Mouse (Mus musculus): ENCODE data around the gene Tuba1c. TPM values are rescaled to one million over a fixed set of nuclear protein-coding genes. Genes with fewer than 3 reads are reported as not detected.

Tuba1c gene
- total and polyA plus RNA-seq, 2 experiments, result 60.9 to 281 TPM

DNA sequence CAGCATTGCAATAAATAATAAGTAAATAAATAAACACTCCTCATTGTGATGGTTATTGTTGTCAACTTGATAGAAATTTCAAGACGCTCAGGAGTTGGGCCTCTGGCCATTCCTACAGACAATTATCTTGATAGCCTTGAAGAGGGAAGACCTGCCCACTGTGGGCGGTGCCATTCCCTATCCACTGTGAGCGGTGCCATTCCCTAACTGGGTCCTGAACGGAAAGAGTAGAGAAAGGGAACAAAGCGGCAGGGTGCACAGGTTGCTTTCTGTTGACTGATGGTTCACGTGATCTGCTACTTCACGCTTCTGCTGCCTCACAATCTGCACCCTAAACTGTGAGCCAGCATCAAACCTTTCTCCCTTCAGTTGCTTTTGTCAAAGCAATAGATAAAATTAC is 8.4 kb upstream of the Tuba1c start:
- Histone ChIP-seq H3K27me3 (ENCODE audit: control insufficient read depth, insufficient read depth, low read length) (no peaks in the 10 kb centered on the region), H3K79me2 (ENCODE audit: control insufficient read depth, insufficient read depth, low read length) (no peaks in the 10 kb centered on the region), H3K27ac (replicated peaks; ENCODE audit: insufficient read depth, low read depth, low read length) (no peak overlapping the region), H3K4me3 (ENCODE audit: insufficient read depth, low read depth, low read length) (no peak overlapping the region), H3K36me3 (ENCODE audit: control insufficient read depth, insufficient read depth, low read length) (no peaks in the 10 kb centered on the region), H3K9ac (ENCODE audit: low read depth, low read length) (no peak overlapping the region), H3K4me1 (ENCODE audit: control insufficient read depth, insufficient read depth, low read length) (no peaks in the 10 kb centered on the region)
- no peak for DNase-seq (ENCODE audit: extremely low read depth, low read depth, low spot score)
- no peak for TF ChIP-seq CTCF (IDR thresholded peaks at IDR 0.05; ENCODE audit: low read depth, low read length)
- WGBS, result 98% methylated on average over 7 of the region's 7 CpGs

DNA sequence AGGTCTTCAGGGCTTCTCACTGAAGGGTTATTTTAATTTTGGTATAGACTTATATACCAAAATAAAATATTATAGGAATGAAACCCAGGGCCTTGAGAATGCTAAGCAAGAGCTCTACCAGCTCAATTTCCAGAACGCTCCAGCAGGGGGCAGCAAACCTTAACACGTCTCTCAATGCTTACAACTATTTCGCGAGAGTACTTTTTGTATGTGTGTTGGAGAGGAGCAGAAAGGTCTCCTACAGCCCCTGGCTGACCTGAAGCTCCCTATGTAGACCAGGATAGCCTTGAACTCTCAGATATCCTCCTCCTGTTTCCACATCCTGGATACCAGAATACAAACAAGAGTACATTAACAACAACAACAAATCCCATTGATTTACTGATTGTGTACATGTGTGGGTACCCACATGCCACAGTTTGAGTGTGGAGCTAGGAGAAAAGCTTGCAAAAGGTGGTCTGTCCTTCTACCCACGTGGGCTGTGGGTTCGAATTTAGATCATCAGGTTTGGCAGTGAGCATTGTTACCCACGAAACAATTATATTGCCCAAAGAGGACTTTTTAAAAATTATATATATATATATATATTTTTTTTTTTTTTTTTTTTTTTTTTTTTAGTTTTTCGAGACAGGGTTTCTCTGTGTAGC is 4.9 kb upstream of the Tuba1c start:
- Histone ChIP-seq H3K4me3 (ENCODE audit: insufficient read depth, low read depth, low read length) (no peak overlapping the region), H3K4me1 (ENCODE audit: control insufficient read depth, insufficient read depth, low read length) (peaks cover 3% of the 10 kb centered on the region), H3K27me3 (ENCODE audit: control insufficient read depth, insufficient read depth, low read length) (no peaks in the 10 kb centered on the region), H3K27ac (replicated peaks; ENCODE audit: insufficient read depth, low read depth, low read length) (no peak overlapping the region), H3K36me3 (ENCODE audit: control insufficient read depth, insufficient read depth, low read length) (no peaks in the 10 kb centered on the region), H3K79me2 (ENCODE audit: control insufficient read depth, insufficient read depth, low read length) (no peaks in the 10 kb centered on the region), H3K9ac (ENCODE audit: low read depth, low read length) (no peak overlapping the region)
- 14% methylated on average over 7 of the region's 8 CpGs for WGBS
- peak; percentile 67 for DNase-seq (ENCODE audit: extremely low read depth, low read depth, low spot score)
- TF ChIP-seq CTCF (IDR thresholded peaks at IDR 0.05; ENCODE audit: low read depth, low read length) (peak; percentile 59), POLR2A (IDR thresholded peaks at IDR 0.05; ENCODE audit: extremely low read depth, insufficient read depth, low read length) (no peak)

DNA sequence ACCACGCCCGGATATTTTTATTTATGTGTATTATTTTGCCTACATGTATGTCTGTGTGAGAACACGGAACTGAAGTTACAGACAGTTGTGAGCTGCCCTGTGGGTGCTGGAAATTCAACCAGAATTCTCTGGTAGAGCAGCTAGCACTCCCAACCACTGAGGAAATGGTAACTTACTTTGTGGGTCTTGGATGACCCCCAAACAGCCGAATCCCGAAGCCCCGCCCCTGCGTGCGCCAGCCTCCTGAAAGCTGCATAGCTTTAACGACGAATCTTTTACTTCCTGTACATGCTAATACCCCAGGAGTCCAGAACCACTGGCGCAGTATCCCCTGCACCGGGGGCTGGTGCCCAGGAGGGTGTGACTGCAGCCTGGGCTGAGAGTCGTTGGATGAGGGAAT is 4.3 kb upstream of the Tuba1c start:
- peaks cover 3% of the 10 kb centered on the region for H3K4me1 ChIP-seq (ENCODE audit: control insufficient read depth, insufficient read depth, low read length)
- no peaks in the 10 kb centered on the region for H3K27me3 ChIP-seq (ENCODE audit: control insufficient read depth, insufficient read depth, low read length)
- DNase-seq (ENCODE audit: extremely low read depth, low read depth, low spot score), result no peak
- H3K27ac ChIP-seq (replicated peaks; ENCODE audit: insufficient read depth, low read depth, low read length), result no peak overlapping the region
- H3K4me3 ChIP-seq (ENCODE audit: insufficient read depth, low read depth, low read length), result no peak overlapping the region
- WGBS, result 76% methylated on average over 13 of the region's 13 CpGs
- no peaks in the 10 kb centered on the region for H3K36me3 ChIP-seq (ENCODE audit: control insufficient read depth, insufficient read depth, low read length)
- TF ChIP-seq CTCF (IDR thresholded peaks at IDR 0.05; ENCODE audit: low read depth, low read length) (no peak), POLR2A (IDR thresholded peaks at IDR 0.05; ENCODE audit: extremely low read depth, insufficient read depth, low read length) (no peak)
- H3K9ac ChIP-seq (ENCODE audit: low read depth, low read length), result no peak overlapping the region
- H3K79me2 ChIP-seq (ENCODE audit: control insufficient read depth, insufficient read depth, low read length), result no peaks in the 10 kb centered on the region

DNA sequence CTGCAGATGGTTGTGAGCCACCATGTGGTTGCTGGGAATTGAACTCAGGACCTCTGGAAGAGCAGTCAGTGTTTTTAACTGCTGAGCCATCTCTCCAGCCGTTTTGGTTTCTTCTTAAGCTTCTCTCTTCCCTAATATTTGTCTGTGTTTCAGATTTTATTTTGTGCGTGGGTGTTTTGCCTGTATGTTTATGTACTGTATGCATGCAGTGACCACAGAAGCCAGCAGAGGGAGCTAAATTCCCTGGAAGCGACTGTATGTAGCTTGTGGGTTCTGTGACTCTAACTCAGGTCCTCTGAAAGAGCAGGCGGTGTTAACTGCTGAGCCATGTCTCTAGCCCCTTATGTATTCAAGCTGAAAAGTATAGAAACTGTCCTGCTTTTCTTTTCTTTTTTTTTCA is 3.4 kb upstream of the Tuba1c start:
- Histone ChIP-seq H3K27ac (replicated peaks; ENCODE audit: insufficient read depth, low read depth, low read length) (no peak overlapping the region), H3K4me3 (ENCODE audit: insufficient read depth, low read depth, low read length) (no peak overlapping the region), H3K9ac (ENCODE audit: low read depth, low read length) (no peak overlapping the region), H3K4me1 (ENCODE audit: control insufficient read depth, insufficient read depth, low read length) (peaks cover 3% of the 10 kb centered on the region), H3K36me3 (ENCODE audit: control insufficient read depth, insufficient read depth, low read length) (no peaks in the 10 kb centered on the region), H3K79me2 (ENCODE audit: control insufficient read depth, insufficient read depth, low read length) (no peaks in the 10 kb centered on the region), H3K27me3 (ENCODE audit: control insufficient read depth, insufficient read depth, low read length) (no peaks in the 10 kb centered on the region)
- DNase-seq (ENCODE audit: extremely low read depth, low read depth, low spot score), result no peak
- TF ChIP-seq CTCF (IDR thresholded peaks at IDR 0.05; ENCODE audit: low read depth, low read length), result peak; percentile 33; the same call in 1 of the 2 replicates
- no peak for TF ChIP-seq POLR2A (IDR thresholded peaks at IDR 0.05; ENCODE audit: extremely low read depth, insufficient read depth, low read length)
- WGBS, result 66% methylated on average over 4 of the region's 4 CpGs

DNA sequence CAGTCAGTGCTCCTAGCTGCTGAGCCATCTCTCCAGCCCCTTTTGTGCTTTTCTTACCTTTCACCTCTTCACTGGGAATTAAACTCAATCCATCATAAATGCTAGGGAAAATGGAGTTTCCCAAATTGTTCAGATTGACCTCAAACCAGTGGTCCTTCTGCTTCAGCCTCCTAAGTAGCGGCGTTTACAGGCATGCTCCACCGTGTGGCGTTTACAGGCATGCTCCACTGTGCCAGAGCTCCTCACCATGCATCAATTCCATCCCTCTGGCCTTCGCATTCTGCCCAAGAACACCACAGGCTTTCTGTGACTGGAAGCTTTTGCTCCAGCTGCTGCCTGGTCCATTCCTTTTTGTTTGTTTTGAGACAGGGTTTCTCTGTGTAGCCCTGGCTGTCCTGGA is 2.6 kb upstream of the Tuba1c start:
- no peak for DNase-seq (ENCODE audit: extremely low read depth, low read depth, low spot score)

DNA sequence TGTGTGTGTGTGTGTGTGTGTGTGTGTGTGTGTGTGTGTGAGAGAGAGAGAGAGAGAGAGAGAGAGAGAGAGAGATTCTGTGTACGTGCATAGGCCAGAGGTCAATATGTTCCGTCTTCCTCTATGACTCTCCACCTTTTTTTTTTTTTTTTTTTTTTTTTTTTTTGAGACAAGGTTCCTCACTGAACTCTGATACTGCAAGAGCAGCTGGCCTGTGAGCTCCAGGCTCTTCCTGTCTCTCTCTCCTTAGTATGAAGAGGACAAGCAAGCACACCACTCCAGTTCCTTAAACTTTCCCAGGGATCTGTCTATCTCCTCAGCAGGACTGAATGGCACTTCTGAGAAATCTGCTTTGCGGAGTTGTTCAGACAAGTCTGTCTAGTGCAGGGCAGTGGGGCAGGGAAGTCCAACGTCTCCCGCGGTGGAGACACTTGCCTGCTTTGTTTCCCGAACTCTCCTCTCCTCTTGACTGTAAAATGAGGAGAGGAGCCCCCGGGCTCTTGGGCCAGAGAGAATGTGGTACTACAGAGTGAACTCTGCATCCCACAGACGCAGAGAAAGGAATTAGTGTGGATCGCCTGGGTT is 725 bp upstream of the Tuba1c start:
- Histone ChIP-seq H3K79me2 (ENCODE audit: control insufficient read depth, insufficient read depth, low read length) (0 out of 2 replicates have a peak, but pooled peaks cover 5% of the 10 kb centered on the region), H3K4me1 (ENCODE audit: control insufficient read depth, insufficient read depth, low read length) (peaks cover 21% of the 10 kb centered on the region), H3K27me3 (ENCODE audit: control insufficient read depth, insufficient read depth, low read length) (no peaks in the 10 kb centered on the region), H3K27ac (replicated peaks; ENCODE audit: insufficient read depth, low read depth, low read length) (peak overlapping the region; percentile 91; the same call in 1 of the 2 replicates), H3K36me3 (ENCODE audit: control insufficient read depth, insufficient read depth, low read length) (no peaks in the 10 kb centered on the region), H3K9ac (ENCODE audit: low read depth, low read length) (no peak overlapping the region; the same call in 1 of the 2 replicates), H3K4me3 (ENCODE audit: insufficient read depth, low read depth, low read length) (no peak overlapping the region)
- TF ChIP-seq POLR2A (IDR thresholded peaks at IDR 0.05; ENCODE audit: extremely low read depth, insufficient read depth, low read length) (no peak), CTCF (IDR thresholded peaks at IDR 0.05; ENCODE audit: low read depth, low read length) (no peak)
- peak; percentile 30 for DNase-seq (ENCODE audit: extremely low read depth, low read depth, low spot score)
- 10% methylated on average over 10 of the region's 10 CpGs for WGBS

More for the DNA sequence above, 2.6 kb upstream of the Tuba1c start:
- Histone ChIP-seq H3K4me1 (ENCODE audit: control insufficient read depth, insufficient read depth, low read length) (peaks cover 5% of the 10 kb centered on the region), H3K79me2 (ENCODE audit: control insufficient read depth, insufficient read depth, low read length) (0 out of 2 replicates have a peak, but pooled peaks cover 1% of the 10 kb centered on the region), H3K9ac (ENCODE audit: low read depth, low read length) (no peak overlapping the region), H3K27ac (replicated peaks; ENCODE audit: insufficient read depth, low read depth, low read length) (no peak overlapping the region), H3K4me3 (ENCODE audit: insufficient read depth, low read depth, low read length) (no peak overlapping the region), H3K36me3 (ENCODE audit: control insufficient read depth, insufficient read depth, low read length) (no peaks in the 10 kb centered on the region), H3K27me3 (ENCODE audit: control insufficient read depth, insufficient read depth, low read length) (no peaks in the 10 kb centered on the region)
- 91% methylated on average over 5 of the region's 5 CpGs for WGBS
- no peak for TF ChIP-seq POLR2A (IDR thresholded peaks at IDR 0.05; ENCODE audit: extremely low read depth, insufficient read depth, low read length)
- no peak for TF ChIP-seq CTCF (IDR thresholded peaks at IDR 0.05; ENCODE audit: low read depth, low read length)
